Mouse (Mus musculus) hindbrain, embryonic 10.5 days (tissue): ENCODE measurements around the gene 2310007B03Rik. TPM values are rescaled to one million over a fixed set of nuclear protein-coding genes. Genes with fewer than 3 reads are reported as not detected.
A peak's percentile ranks its signal among the peaks of the same experiment; 100 is the strongest.

Source experiments
- DNase-seq: peaks from one replicate; pipeline ENCODE4 v3.0.0-alpha.2; 2017; ENCODE audit warnings: low spot score
- H3K27ac ChIP-seq: fragments of 300-500 bp; sonication (generic); 2 replicates; pipeline ENCODE4 v1.5.1; 2016; ENCODE audit warnings: mild to moderate bottlenecking, moderate library complexity
- H3K27me3 ChIP-seq: fragments of 300-500 bp; sonication (generic); 2 replicates; pipeline ENCODE4 v1.6.1; 2016; ENCODE audit warnings: mild to moderate bottlenecking; ENCODE audit not compliant: poor library complexity, insufficient read depth, severe bottlenecking
- H3K36me3 ChIP-seq: fragments of 300-500 bp; sonication (generic); 2 replicates; pipeline ENCODE4 v1.6.1; 2016; ENCODE audit warnings: mild to moderate bottlenecking, moderate library complexity
- H3K4me1 ChIP-seq: fragments of 300-500 bp; sonication (generic); replicated peaks from 2 replicates; pipeline ENCODE4 v1.6.1; 2016; ENCODE audit warnings: mild to moderate bottlenecking
- H3K4me3 ChIP-seq: fragments of 300-500 bp; sonication (generic); 2 replicates; pipeline ENCODE4 v1.5.1; 2016; ENCODE audit warnings: mild to moderate bottlenecking, moderate library complexity
- H3K9me3 ChIP-seq: fragments of 300-500 bp; sonication (generic); 2 replicates; pipeline ENCODE4 v1.6.1; 2016; ENCODE audit warnings: mild to moderate bottlenecking, moderate library complexity
- WGBS: fragments of 180-500 bp; shearing (Covaris S2); methylation state at CpG from one replicate; pipeline ENCODE4 v1.1.7; 2016; 5-methylcytosine and 5-hydroxymethylcytosine counted together
- polyA plus RNA-seq: library from polyadenylated mRNA; unstranded; fragments of >200 nt; fragmentation: Nextera tagmentation; extraction: Ambion mirVana; gene quantifications from 2 replicates; pipeline ENCODE4 v1.2.1, GENCODE M21; 2016

Gene 2310007B03Rik
- polyA plus RNA-seq, 1 experiment from 2014 or later = 1.1 TPM

GRCm38 (mm10) chr1:93118816-93119215 is 41.9 kb downstream of the 2310007B03Rik start:
- no peak for DNase-seq
- Histone ChIP-seq H3K36me3 (no peaks in the 10 kb centered on the region), H3K27me3 (peaks cover 9% of the 10 kb centered on the region; the same call in 1 of the 2 replicates), H3K9me3 (no peaks in the 10 kb centered on the region), H3K27ac (no peak overlapping the region), H3K4me1 (peaks cover 17% of the 10 kb centered on the region), H3K4me3 (no peak overlapping the region)
- 50% methylated on average over 4 of the region's 4 CpGs for WGBS

- peaks cover 9% of the 10 kb centered on the region; the same call in 1 of the 2 replicates for H3K27me3 ChIP-seq
- no peak for DNase-seq
- peaks cover 6% of the 10 kb centered on the region; the same call in 1 of the 2 replicates for H3K9me3 ChIP-seq
- peak overlapping the region; percentile 86 for H3K27ac ChIP-seq
- H3K4me1 ChIP-seq = peaks cover 16% of the 10 kb centered on the region
- no peaks in the 10 kb centered on the region for H3K36me3 ChIP-seq
- H3K4me3 ChIP-seq = peak overlapping the region; percentile 56
- WGBS = 16% methylated on average over 13 of the region's 13 CpGs
Observed at GRCm38 (mm10) chr1:93115471-93115870, 45.3 kb downstream of the 2310007B03Rik start.

- peak overlapping the region; percentile 56 for H3K4me3 ChIP-seq
- H3K4me1 ChIP-seq = peaks cover 16% of the 10 kb centered on the region
- peaks cover 9% of the 10 kb centered on the region; the same call in 1 of the 2 replicates for H3K27me3 ChIP-seq
- peaks cover 6% of the 10 kb centered on the region; the same call in 1 of the 2 replicates for H3K9me3 ChIP-seq
- peak overlapping the region; percentile 86 for H3K27ac ChIP-seq
- WGBS = 25% methylated on average over 21 of the region's 21 CpGs
- no peaks in the 10 kb centered on the region for H3K36me3 ChIP-seq
- peak; percentile 97 for DNase-seq
Observed at GRCm38 (mm10) chr1:93114713-93115463, 45.9 kb downstream of the 2310007B03Rik start.

GRCm38 (mm10) chr1:93102700-93103099 is 58.0 kb downstream of the 2310007B03Rik start:
- H3K4me1 ChIP-seq = peaks cover 38% of the 10 kb centered on the region
- no peak overlapping the region for H3K4me3 ChIP-seq
- WGBS = 73% methylated on average over 7 of the region's 7 CpGs
- H3K27ac ChIP-seq = no peak overlapping the region
- H3K9me3 ChIP-seq = no peaks in the 10 kb centered on the region
- H3K36me3 ChIP-seq = no peaks in the 10 kb centered on the region
- DNase-seq = no peak
- peaks cover 60% of the 10 kb centered on the region for H3K27me3 ChIP-seq

GRCm38 (mm10) chr1:93101571-93102061 is 59.1 kb downstream of the 2310007B03Rik start, which contains the start of gene Kif1a:
Gene Kif1a (minus strand): TSS chr1:93101951.
- WGBS = under 1% methylated on average over 39 of the region's 39 CpGs
- H3K4me1 ChIP-seq = peaks cover 38% of the 10 kb centered on the region
- 0 out of 2 replicates have a peak, but pooled peaks cover 5% of the 10 kb centered on the region for H3K36me3 ChIP-seq
- peaks cover 60% of the 10 kb centered on the region for H3K27me3 ChIP-seq
- peak within 1 kb of the TSS; percentile 65 for H3K4me3 ChIP-seq
- peak within 1 kb of the TSS; percentile 89 for H3K27ac ChIP-seq
- H3K9me3 ChIP-seq = no peaks in the 10 kb centered on the region
- peak; percentile 80 for DNase-seq

Other genes with a start within 250 kb of the 2310007B03Rik start
- gene Capn10, start 226.6 kb downstream of the 2310007B03Rik start, polyA plus RNA-seq = 44.6 and 53.0 TPM in 2 replicates
- gene Gpr35, start 210.1 kb downstream of the 2310007B03Rik start, polyA plus RNA-seq = 0.05 and 0.51 TPM in 2 replicates
- gene Aqp12, start 154.6 kb downstream of the 2310007B03Rik start, polyA plus RNA-seq = not detected in 2 replicates
- 48.2 and 79.0 TPM in 2 replicates for gene Kif1a, start 59.0 kb downstream of the 2310007B03Rik start, polyA plus RNA-seq
- not detected in 2 replicates for gene Agxt, start 25.7 kb downstream of the 2310007B03Rik start, polyA plus RNA-seq
- gene Crocc2, start 7.8 kb upstream of the 2310007B03Rik start, polyA plus RNA-seq = 0.07 and 0.30 TPM in 2 replicates
- 3.4 and 3.5 TPM in 2 replicates for gene Sned1, start 74.9 kb upstream of the 2310007B03Rik start, polyA plus RNA-seq
- gene Mterf4, start 145.0 kb upstream of the 2310007B03Rik start, polyA plus RNA-seq = 33.5 and 37.5 TPM in 2 replicates
- gene Ppp1r7, start 181.9 kb upstream of the 2310007B03Rik start, polyA plus RNA-seq = 74.2 and 78.5 TPM in 2 replicates
- gene Pask, start 182.5 kb upstream of the 2310007B03Rik start, polyA plus RNA-seq = 19.7 and 29.7 TPM in 2 replicates
- 0.07 and 0.29 TPM in 2 replicates for gene Ano7, start 213.0 kb upstream of the 2310007B03Rik start, polyA plus RNA-seq